Mouse (Mus musculus): ENCODE measurements around the gene Lrmp.
"Not testable (repeated sequence)": the region's sequence is repeated elsewhere in the genome, so short reads cannot be mapped to it uniquely, and the experiment has no call there.

Lrmp gene

DNA sequence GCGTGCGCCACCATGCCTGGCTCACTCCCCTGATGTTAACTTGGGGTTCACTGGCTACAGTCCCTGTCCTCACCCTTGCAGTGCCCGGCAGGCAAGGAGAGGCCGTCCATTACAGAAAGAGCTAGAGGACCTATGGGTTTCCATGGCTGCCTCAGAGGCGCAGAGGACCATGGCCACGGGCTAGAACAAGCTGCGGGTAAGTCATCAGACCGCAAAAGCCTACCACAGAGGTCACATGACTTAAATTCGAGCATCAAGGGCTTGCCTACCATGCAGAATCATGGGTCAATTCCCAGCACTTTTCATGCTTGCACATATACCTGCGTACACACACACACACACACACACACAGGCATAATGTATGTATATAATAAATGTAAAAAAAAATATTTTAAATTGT is 10.0 kb upstream of the Lrmp start:
- DNase-seq = no peak

DNA sequence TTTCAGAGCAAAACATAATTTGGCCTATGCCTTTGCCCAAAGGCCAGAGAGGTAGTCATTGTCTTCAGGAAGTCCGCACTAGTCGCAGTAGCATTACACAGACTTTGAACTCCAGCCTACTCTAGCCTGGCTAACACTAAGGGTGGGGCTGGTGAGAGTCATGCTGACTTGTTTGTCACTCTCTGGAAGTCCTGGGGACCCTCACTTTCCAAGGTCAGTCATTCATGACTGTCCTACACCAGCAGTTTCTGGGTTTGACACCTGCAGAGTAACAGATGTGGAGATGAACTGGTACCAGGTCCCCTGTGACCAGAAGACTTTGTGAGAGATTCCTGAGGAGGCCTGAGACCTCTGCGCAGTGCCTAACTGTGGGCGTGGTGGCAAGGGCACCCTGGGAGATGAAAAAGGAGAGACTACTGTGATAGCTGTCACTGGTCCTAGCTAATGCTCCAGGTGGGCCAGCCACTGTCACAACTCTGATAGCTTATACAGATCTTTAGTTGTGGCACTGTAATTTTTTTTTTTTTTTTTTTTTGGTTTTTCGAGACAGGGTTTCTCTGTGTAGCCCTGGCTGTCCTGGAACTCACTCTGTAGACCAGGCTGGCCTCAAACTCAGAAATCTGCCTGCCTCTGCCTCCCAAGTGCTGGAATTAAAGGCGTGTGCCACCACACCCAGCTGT is 9.2 kb upstream of the Lrmp start:
- no peak for DNase-seq

DNA sequence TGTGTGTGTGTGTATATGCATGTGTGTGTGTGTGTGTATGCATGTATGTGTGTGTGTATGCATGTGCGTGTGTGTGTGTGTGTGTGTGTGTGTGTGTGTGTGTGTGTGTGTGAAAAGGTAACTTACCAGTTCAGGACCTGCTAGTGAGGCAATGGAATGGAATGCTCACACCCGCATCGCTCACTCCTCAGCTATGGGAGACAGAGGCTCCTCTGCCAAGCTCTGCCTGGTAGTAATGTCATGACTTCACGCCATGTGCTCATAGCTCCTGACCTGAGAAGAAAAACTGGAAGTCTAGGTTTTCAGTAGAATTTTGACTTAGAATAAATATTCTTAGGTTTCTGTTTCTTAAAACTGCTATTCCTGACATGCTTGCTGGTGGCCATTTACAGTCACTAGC is 4.7 kb upstream of the Lrmp start:
- DNase-seq = no peak

DNA sequence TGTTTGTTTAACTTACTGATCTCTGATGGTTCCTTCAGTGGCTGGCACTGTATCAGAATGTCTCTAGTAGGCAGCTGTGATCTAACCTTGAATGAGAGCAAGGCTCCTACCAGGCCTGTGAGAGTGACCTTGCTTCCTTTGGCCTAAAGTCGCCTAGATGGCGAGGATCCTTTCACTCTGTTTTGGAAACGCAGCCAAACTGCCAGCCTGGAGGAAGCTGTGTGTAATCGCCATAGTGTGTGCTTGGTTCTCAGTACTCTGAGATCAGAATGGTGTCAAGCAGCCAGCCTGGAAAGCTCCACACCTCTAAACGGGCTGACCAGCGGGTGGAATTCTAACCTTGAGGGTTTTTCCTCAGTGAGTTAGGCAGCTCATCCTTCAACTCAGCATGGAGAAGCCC is 2.6 kb upstream of the Lrmp start:
- DNase-seq = no peak

DNA sequence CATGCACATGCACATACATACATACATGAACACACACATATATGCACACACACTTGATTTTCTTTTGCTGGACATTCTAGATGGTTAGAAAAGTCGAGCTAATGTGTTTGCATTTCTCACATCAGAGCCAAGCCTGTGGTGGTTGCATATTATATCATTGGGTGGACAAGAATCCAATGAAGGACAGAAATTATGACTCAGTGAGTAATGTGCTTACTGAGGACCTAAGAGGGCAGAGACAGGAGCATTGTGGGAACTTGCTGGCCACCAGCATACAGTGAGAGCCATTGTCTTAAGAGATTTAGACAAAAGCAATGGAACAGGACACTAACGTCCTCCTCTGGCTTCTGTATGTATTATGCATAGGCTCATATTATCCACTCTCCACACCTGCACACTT is 892 bp upstream of the Lrmp start:
- no peak for DNase-seq

DNA sequence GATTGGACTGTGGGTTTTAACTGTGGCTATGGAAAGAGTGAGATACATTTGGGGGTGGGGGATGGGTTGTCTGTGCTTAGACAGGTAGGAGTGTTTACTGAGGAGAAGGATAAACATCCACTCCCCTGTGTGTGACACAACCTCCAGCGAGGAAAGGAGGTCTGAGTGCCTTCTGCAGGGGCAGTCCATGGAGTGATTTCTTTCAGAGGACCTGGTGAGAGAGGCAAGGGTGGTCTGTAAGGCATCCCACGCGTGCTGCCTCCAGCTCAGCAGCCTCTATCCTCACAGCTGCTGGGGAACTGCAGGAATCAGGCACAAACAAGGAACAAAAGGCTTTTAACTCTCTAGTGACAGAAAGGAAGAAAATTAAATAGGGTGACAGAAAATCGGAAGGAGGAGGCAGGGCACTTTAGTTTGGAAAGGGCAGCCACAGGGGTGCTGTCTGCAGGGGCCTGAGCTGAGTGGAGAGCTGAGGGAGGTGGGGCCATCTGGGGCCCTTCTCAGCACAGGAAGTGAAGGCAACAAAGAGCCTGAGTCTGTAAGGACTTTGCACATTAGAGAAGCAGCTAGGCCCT is 732 bp downstream of the Lrmp start:
- DNase-seq = no peak

DNA sequence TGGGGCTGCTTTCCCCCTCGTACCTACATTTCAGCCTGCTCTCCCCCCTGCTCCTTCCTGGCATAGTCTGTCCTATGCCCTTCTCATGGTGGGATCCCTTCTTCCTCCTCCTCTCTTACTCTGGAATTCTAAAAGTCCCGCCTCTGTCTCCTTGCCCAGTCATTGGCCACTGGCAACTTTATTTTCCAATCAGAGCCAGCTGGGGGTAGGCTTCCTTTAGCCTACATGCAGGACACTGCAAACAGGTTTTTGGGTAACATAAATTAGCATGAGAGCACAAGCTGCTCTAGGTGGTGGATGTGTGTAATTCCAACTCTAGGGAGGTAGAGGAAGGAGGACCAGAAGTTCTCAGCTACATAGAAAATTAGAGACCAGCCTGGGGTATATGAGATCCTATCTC is 4.6 kb downstream of the Lrmp start:
- DNase-seq = no peak

DNA sequence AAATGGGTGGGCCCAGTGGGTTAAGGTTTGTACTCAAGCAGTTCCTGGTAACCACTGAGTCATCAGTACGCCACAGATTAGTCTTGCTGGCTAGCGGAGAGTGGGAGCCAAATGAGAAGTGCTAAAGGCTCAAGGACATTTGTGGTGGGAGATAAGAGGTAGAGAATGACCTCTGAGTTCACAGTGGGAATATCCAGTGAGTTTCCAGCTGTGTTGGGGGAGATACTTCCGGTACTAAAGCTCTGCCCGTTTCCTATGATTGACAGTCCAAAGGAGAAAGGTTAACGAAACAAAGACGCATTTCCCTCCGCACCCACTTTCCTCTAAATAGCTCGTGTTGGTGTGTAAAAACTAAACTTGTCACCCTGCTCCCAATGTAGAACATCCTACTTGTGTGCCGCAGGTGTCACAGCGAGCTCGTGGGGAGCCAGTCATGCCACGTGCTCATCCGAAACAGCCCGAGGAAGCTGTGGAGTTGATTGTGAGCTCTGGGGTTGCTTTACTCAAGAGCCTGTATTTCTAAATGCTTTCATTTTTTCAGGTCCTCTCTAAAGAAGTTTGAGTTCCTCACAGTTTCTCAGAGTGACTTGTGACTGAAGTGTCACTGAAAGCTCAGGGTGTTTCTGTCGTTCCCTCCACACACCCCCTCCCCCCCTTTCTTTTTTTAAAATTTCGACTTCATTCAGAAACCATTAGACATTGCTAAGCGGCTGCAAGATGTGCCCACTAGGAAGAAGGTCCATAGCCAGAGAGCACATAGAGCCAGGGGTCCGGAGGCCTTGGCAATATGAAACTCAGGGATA is 5.5 kb downstream of the Lrmp start:
- DNase-seq = no peak

DNA sequence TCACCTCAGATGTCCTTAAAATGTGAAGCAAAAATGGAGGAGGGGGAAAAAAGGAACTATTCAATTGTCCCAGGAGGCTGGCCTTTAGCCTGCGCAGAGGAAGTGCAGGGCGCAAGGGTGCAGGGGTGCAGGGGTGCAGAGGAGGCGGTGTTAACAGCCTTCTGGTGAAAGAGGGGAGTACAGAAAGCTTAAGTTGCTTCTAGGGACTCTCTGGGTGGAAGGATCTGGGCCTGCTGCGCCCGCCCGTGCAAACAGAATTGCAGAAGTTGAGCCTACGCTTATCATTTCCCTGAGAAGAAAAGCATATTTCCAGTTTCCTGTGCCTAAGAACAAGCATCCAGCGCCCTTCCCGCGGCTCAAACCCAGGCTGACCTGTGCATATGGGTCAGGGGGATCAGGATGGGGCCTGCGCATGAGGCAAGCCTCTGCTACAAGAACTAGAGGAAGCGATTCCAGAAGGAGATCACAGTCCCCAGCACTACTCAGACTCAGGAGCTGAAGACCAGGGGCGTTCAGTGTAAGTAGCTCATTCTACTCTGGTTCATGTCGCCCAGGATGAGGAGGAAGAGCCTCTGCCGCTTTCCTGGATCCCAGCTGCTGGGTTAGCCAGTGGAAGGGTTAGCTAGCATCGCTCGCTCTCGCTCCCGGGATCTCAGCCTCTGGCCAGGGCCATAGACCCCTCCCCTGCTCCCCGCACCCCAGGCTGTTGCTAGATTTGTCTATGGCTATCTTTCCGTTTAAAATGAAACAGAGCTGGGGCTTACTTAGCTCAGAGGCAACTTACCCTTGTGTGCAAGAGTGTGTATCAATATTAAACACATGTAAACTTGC is 6.4 kb downstream of the Lrmp start:
- no peak for DNase-seq

DNA sequence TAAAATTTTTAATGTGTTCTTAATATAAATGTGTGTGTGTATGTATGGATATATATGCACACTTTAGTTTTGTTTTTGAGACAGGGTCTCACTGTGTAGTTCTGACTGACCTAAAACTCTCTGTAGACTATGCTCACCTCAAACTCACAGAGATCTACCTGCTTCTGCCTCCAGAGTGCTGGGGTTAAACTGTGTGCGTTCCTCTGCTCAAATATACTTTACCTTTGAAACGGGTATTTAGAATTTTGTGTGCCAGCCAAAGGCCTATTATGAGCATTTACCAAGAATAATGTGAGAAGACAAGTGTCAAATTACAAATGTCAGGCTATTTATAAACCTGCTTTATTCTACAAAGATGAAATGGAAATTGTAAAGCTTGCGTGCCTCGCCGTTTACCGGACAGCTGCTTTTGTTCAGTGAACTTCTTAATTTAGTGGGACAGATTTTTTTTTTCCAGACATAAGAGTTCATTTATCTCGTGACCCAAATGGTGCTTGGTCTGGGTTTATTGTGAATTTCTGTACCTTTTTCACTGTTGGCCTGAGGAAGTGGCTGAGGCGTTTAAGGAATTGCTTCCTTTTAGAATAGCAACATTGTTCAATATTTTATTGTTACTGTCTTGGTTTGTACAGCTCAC is 7.1 kb downstream of the Lrmp start:
- DNase-seq = no peak

DNA sequence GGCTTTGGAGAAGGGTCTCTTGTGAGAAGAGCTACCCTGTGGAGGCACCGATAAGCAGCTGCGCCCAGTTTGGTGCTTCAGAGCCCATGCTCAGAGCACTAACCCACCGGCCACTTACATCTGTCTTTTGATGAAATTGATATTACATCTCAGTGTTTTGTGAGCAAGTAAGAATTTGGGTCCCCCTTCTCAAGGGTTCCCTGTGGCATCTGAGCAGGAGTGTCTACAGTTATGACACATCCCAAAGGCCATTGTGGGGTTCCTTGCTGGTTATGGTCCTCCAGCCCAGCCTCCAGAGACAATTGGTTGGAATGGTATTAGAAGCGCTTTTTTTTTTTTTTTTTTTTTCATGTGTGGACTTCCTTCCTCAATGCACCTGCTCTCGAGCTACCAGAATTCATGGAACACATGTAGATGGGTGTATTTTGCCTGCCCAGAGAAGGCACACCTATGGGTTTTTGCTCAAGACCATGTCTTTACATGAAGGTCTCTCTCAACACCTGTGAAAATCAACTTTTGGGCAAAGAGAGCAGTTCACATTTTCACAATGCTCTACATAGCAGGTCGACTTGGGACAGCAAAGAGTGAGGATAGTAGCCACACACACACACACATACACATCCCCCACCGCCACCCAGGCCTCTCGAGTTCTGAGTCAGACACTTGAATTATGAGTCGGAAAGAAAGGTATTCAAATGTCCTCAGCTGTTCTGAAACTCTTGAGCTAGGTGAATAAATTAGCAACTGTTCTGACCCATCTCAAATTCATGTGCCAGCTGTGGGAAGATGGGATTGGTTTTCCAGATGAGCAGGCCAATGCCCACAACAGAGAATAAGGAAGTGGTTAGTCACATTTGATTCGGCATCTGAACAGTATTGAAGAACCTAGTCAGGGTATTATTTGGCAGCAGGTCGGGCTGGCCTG is 7.9 kb downstream of the Lrmp start:
- no peak for DNase-seq

DNA sequence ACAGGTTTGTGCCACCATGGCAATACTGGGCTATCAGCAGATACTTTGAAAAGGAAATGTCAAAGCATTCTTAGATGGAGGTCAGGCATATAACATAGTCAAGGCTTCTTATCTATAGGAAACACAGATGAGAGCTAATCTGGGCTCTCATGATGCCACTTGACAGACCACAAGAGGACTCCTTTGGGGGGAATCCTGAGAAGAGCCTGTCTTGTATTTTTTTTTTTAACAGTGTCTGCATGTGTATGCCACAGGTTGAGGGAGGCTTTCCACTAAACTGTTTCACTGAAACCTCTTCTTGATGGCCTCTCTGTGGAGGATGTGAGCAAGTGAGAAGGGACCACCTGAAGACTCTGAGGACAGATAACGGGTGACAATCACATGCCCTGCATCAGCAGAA is 9.2 kb downstream of the Lrmp start:
- no peak for DNase-seq

DNA sequence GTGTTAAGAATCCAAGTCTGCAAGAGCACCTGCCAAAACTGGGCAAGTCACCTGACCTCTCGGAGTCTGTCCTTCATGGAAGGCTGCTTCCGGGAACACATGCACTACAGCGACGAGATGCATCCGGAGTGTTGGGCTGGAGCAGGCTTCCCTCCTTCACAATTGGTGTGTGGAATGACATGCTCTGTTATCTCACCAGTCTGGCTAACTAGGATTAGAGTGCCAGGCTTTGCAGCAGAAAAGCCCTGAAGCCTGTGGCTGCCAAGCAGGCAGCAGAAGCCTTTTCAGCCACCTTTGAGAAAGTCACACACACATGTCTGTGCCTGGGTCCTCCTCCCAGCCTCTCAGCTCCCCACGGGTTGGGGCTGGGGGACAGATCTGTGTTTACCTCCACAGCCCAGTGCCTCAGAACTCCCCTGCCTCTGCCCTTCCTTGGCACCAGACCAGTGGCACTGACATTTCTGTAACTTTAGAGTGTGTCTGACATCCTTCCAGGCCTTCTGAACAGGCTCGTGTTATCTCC is 10.2 kb downstream of the Lrmp start:
- DNase-seq = peak in 1 of 2 experiments; percentile 3

DNA sequence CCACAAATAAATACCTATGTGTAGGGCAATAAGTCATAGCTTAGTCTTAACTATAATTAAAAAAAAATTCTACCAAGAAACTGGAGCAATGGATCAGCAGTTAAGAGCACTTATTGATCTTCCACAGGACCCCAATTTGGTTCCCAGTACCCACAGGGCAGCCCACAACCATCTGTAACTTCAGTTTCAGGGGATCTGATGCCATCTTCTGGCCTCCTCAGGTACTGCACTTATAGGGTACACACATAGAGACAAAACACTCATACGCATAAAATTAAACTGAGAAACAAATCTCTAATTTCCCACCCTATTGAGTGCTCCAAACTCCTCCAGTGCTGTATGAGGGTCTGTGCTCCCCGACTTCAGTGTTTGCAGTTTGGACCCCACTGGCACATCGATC is 12.2 kb downstream of the Lrmp start:
- no peak for DNase-seq

DNA sequence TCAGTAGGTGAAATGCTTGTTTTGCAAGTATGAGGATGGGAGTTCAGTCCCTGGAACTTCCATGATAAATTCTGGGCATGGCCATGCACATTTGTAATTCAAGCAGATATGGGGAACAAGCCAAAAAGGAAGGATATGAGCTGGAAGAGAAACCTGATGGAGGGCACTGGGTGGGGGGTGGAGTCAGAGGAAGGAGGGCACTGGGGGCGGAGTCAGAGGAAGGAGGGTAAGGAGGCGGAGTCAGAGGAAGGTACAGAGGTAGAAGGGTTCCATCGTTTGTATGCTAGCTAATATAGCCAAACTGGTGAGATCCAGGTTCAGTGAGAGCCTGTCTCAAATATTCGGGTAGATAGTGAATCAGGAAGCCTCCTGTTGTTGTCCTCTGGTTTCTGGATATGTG is 14.1 kb downstream of the Lrmp start:
- no peak for DNase-seq

DNA sequence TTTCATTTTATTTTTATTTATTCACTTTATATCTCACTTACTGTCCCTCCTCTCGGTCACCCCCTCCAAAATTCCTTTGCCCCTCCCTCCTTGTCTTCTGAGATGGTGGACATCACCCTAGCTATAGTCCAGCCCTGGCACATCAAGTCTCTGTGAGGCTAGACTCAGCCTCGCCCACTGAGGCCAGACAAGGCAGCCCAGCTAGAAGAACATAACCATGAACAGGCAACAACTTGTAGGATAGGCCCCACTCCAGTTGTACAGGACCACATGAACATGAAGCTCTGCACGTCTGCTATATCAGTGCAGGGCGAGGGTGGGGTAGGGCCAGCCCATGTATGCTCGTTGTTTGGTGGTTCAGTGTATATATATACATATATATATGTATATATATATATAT is 16.5 kb downstream of the Lrmp start:
- DNase-seq = no peak

DNA sequence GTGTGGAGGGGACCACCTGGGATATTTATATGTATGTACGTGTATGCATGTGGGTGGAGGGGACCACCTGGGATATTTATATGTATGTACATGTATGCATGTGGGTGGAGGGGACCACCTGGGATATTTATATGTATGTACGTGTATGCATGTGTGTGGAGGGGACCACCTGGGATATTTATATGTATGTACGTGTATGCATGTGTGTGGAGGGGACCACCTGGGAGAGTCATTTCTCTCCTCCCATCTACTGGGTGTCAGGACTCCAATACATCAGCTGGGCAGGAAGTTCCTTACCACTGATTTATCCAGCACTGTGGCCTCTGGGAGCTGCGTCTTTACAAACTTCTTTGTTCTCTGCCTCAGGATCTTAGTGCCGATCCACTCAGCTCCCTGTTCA is 17.5 kb downstream of the Lrmp start:
- not testable (repeated sequence) for DNase-seq

DNA sequence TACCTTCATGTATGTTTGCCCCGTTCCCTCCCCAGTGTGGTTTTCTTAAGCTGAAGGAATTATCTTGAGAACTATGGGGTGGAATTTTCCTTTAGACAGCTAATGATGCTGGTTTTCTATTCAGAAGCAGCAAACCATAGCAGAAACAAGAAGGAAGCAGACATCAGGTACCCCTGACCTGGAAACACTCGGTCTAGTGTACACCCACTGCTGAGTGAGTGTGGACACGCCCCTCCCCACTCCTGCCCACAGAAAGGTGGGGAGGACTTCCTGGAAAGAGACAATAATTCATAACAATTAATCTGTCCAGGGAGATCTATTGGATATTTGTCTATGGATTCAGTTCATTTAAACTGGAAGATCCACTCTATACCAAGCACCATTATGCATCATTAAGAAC is 19.8 kb downstream of the Lrmp start:
- no peak for DNase-seq

DNA sequence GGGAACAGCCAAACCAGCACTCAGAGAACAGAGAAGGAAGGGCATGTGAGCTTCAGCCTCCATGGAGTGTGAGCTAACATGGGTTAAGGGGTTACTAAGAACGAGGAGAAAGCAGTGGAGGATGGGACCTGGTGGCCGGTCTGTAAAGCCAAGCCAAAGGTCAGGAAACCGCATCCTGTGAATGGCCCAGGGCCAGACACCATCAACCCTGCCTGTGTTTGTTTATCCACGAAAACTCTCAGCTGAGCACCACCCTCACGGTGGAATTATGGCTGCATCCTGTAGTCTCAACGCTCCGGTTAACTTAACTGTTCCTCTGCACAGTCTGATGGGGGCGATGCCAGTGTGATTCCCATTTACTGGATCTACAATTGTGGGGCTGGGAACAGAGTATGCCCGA is 20.4 kb downstream of the Lrmp start:
- DNase-seq = no peak

DNA sequence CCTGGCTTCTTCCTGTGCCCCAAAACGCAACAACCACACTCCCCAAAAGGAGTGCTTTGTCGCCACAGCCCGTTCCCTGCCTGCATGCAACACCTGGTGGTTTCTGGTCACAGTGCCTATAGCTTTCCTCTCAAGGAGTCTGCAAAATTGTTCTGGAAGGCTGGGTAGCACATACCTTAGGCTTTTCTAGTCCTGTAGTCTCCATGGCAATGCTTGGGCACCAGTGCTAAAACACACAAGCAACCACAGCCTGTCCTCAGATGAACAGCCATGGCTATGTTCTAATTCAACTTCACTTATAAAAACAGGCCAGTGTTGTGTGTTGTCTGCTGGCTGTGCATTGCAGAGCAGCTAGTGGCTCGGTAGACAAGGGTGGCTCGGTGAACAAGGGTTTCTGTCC is 21.4 kb downstream of the Lrmp start:
- no peak for DNase-seq

DNA sequence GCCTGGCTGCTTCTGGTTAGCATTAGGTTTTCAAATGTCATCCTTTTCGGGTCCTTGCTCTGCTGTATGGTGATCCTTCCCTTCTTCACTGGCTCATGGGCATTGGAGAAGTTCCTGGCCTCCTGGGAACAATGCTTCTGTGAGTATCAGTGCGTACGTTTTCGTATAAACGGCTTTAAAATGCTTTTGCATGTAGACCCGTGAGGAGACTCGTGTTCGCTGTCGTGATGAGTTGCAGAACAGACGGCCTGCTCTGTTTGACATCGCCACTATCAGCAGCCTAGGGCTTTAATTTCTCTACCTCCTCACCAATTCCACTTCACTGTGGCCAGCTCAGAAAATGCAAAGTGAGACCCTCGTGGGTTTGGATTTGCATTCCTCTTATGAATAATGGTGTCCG is 23.8 kb downstream of the Lrmp start:
- DNase-seq = no peak

All from cerebellum, postnatal 36 days (tissue).